12 mouse cellular contexts compared by ENCODE assay signal in genomic region chr5:149333941-149334698, GRCm38 (mm10).
DNase-seq lines count a peak whose midpoint lies in the region; ATAC-seq lines count a peak whose summit lies in the region.
"Had no signal": no experiment of that assay in that cellular context is flagged by ENCODE, and none has a peak within 500 bp of the region (broad histone marks: within the 10 kb centered on the region; RNA-seq: fewer than 3 reads in every experiment).

No protein-coding gene starts in this region.

- H3K4me3 ChIP-seq in limb, embryonic 15.5 days = no peak overlapping the region
- H3K4me3 ChIP-seq in heart, embryonic 12.5 days = no peak overlapping the region
- no peak overlapping the region for H3K4me3 ChIP-seq in forebrain, embryonic 16.5 days (replicated peaks; ENCODE audit: low read length)
- H3K4me3 ChIP-seq: forebrain, embryonic 15.5 days; liver, embryonic 13.5 days had no signal

- DNase-seq in frontal cortex, adult 2 months (ENCODE audit: extremely low spot score in 1 of 2, low spot score in 1 of 2) = peak; percentile 60 to 68
- DNase-seq in frontal cortex, postnatal 14 days (ENCODE audit: low spot score in 2 of 2) = no peak
- peak; percentile 60 for DNase-seq in 416B (ENCODE audit: low read depth)
- peak; percentile 82 for DNase-seq in brain, adult 2 months (ENCODE audit: low read depth, low spot score)
- DNase-seq in embryo, embryonic 10 days (ENCODE audit: low spot score) = no peak
- DNase-seq: cerebellum, adult 11 months; liver, embryonic 13.5 days had no signal

- WGBS in limb, embryonic 15.5 days = 72% methylated on average over 8 of the region's 8 CpGs
- 83% methylated on average over 8 of the region's 8 CpGs for WGBS in heart, embryonic 12.5 days
- WGBS in forebrain, embryonic 16.5 days = 85% methylated on average over 8 of the region's 8 CpGs

- ATAC-seq in limb, embryonic 15.5 days (ENCODE audit: insufficient number of reproducible peaks, low FRiP score, low TSS enrichment, low read depth) = no peak
- ATAC-seq in heart, embryonic 12.5 days (ENCODE audit: insufficient number of reproducible peaks, low FRiP score) = no peak
- ATAC-seq in forebrain, embryonic 16.5 days = no peak
- ATAC-seq: forebrain, embryonic 15.5 days; lung, postnatal 0 days had no signal

- no peaks in the 10 kb centered on the region for H3K36me3 ChIP-seq in limb, embryonic 15.5 days
- H3K36me3 ChIP-seq in heart, embryonic 12.5 days = no peaks in the 10 kb centered on the region
- no peaks in the 10 kb centered on the region for H3K36me3 ChIP-seq in forebrain, embryonic 16.5 days (ENCODE audit: control insufficient read depth, insufficient read depth)
- H3K36me3 ChIP-seq: forebrain, embryonic 15.5 days; liver, embryonic 13.5 days had no signal

- H3K9me3 ChIP-seq in limb, embryonic 15.5 days = no peaks in the 10 kb centered on the region
- H3K9me3 ChIP-seq in heart, embryonic 12.5 days (replicated peaks) = no peaks in the 10 kb centered on the region
- no peaks in the 10 kb centered on the region for H3K9me3 ChIP-seq in forebrain, embryonic 16.5 days (ENCODE audit: control insufficient read depth, low read length)
- H3K9me3 ChIP-seq: forebrain, embryonic 15.5 days; liver, embryonic 13.5 days had no signal

- H3K27me3 ChIP-seq in limb, embryonic 15.5 days = no peaks in the 10 kb centered on the region
- H3K27me3 ChIP-seq in heart, embryonic 12.5 days (replicated peaks) = no peaks in the 10 kb centered on the region
- H3K27me3 ChIP-seq in forebrain, embryonic 16.5 days (replicated peaks; ENCODE audit: control insufficient read depth, insufficient read depth, low read length) = no peaks in the 10 kb centered on the region
- H3K27me3 ChIP-seq: forebrain, embryonic 15.5 days; liver, embryonic 13.5 days had no signal

- no peak overlapping the region for H3K4me2 ChIP-seq in limb, embryonic 15.5 days
- H3K4me2 ChIP-seq in heart, embryonic 12.5 days = no peak overlapping the region
- no peak overlapping the region for H3K4me2 ChIP-seq in forebrain, embryonic 16.5 days (ENCODE audit: low read length)
- H3K4me2 ChIP-seq: forebrain, embryonic 15.5 days; liver, embryonic 13.5 days had no signal

- no peak overlapping the region for H3K9ac ChIP-seq in limb, embryonic 15.5 days
- no peak overlapping the region for H3K9ac ChIP-seq in heart, embryonic 12.5 days
- H3K9ac ChIP-seq in forebrain, embryonic 16.5 days (replicated peaks; ENCODE audit: low read depth, low read length) = no peak overlapping the region
- H3K9ac ChIP-seq: forebrain, embryonic 15.5 days; liver, embryonic 13.5 days had no signal

- peak overlapping the region; percentile 54 for H3K27ac ChIP-seq in limb, embryonic 15.5 days
- no peak overlapping the region for H3K27ac ChIP-seq in heart, embryonic 12.5 days (ENCODE audit: poor library complexity, severe bottlenecking)
- no peak overlapping the region for H3K27ac ChIP-seq in forebrain, embryonic 16.5 days (ENCODE audit: low read length)
- H3K27ac ChIP-seq: forebrain, embryonic 15.5 days; liver, embryonic 13.5 days had no signal

- H3K4me1 ChIP-seq in limb, embryonic 15.5 days = peaks cover 54% of the 10 kb centered on the region
- peaks cover 39% of the 10 kb centered on the region for H3K4me1 ChIP-seq in heart, embryonic 12.5 days (replicated peaks)
- H3K4me1 ChIP-seq in forebrain, embryonic 16.5 days (replicated peaks; ENCODE audit: control insufficient read depth, insufficient read depth, low read length) = peaks cover 30% of the 10 kb centered on the region

Comparison
In these comparisons a context has a peak if more than half of its experiments do, and no peak if none do; other contexts are left out.
1. DNase-seq: peak in frontal cortex, adult 2 months (2 of 2), 416B (single experiment) and brain, adult 2 months (single experiment); none in frontal cortex, postnatal 14 days (0 of 2) and embryo, embryonic 10 days (single experiment).